Mouse (Mus musculus) E14TG2a.4 (cell line): ENCODE results near the gene Chchd10.

ENCODE experiments used
- CTCF ChIP-seq: conservative IDR thresholded peaks from 2 replicates; pipeline ENCODE4 v1.5.1; 2014; ENCODE audit warnings: low read length
- NANOG ChIP-seq: IDR thresholded peaks from 2 replicates; pipeline ENCODE4 v1.6.1; 2014; ENCODE audit warnings: borderline replicate concordance, low read length, mixed read lengths
- POU5F1 ChIP-seq: IDR thresholded peaks from 2 replicates; pipeline ENCODE4 v1.6.1; 2014; ENCODE audit warnings: low read length, borderline replicate concordance

- TF ChIP-seq CTCF, result no peak
- TF ChIP-seq POU5F1, result no peak
- TF ChIP-seq NANOG, result no peak
Observed at GRCm38 (mm10) chr10:75916840-75917239, 16.1 kb upstream of the Chchd10 start.
